Mouse (Mus musculus): Measurements from ENCODE around the gene Tspan18. TPM values are rescaled to one million over a fixed set of nuclear protein-coding genes. Genes with fewer than 3 reads are reported as not detected.

Tspan18 gene
- polyA plus RNA-seq, 1 experiment from 2014 or later, result 36.1 TPM

GRCm38 (mm10) chr2:93178313-93178677 lies 156.0 kb downstream of the Tspan18 start:
- H3K9me3 ChIP-seq (ENCODE audit: control insufficient read depth, low read length), result no peaks in the 10 kb centered on the region
- peaks cover 39% of the 10 kb centered on the region for H3K4me1 ChIP-seq (replicated peaks; ENCODE audit: control insufficient read depth, insufficient read depth, low read length)
- ATAC-seq (replicated peaks; ENCODE audit: low FRiP score, low TSS enrichment, low read depth) (no peak), DNase-seq (ENCODE audit: low spot score) (no peak)
- no peak overlapping the region for H3K9ac ChIP-seq (ENCODE audit: low read length)
- no peak overlapping the region for H3K4me3 ChIP-seq (ENCODE audit: low read depth, low read length)
- no peak overlapping the region for H3K4me2 ChIP-seq (ENCODE audit: low read length)
- no peaks in the 10 kb centered on the region for H3K36me3 ChIP-seq (ENCODE audit: control insufficient read depth, insufficient read depth, low read length)
- H3K27ac ChIP-seq (ENCODE audit: low read depth), result no peak overlapping the region
- WGBS, result 82% methylated on average over 4 of the region's 4 CpGs
- peaks cover 14% of the 10 kb centered on the region for H3K27me3 ChIP-seq (replicated peaks; ENCODE audit: control insufficient read depth, insufficient read depth, low read length)

GRCm38 (mm10) chr2:93177668-93178312 lies 156.5 kb downstream of the Tspan18 start:
- 73% methylated on average over 20 of the region's 20 CpGs for WGBS
- Histone ChIP-seq H3K27me3 (replicated peaks; ENCODE audit: control insufficient read depth, insufficient read depth, low read length) (peaks cover 14% of the 10 kb centered on the region), H3K27ac (ENCODE audit: low read depth) (no peak overlapping the region), H3K9me3 (ENCODE audit: control insufficient read depth, low read length) (no peaks in the 10 kb centered on the region), H3K4me1 (replicated peaks; ENCODE audit: control insufficient read depth, insufficient read depth, low read length) (peaks cover 40% of the 10 kb centered on the region), H3K4me2 (ENCODE audit: low read length) (no peak overlapping the region), H3K36me3 (ENCODE audit: control insufficient read depth, insufficient read depth, low read length) (no peaks in the 10 kb centered on the region), H3K9ac (ENCODE audit: low read length) (no peak overlapping the region), H3K4me3 (ENCODE audit: low read depth, low read length) (no peak overlapping the region)
- ATAC-seq (replicated peaks; ENCODE audit: low FRiP score, low TSS enrichment, low read depth), result no peak
- DNase-seq (ENCODE audit: low spot score), result no peak

GRCm38 (mm10) chr2:93176871-93177667 lies 157.2 kb downstream of the Tspan18 start:
- H3K4me3 ChIP-seq (ENCODE audit: low read depth, low read length), result no peak overlapping the region
- H3K27me3 ChIP-seq (replicated peaks; ENCODE audit: control insufficient read depth, insufficient read depth, low read length), result peaks cover 14% of the 10 kb centered on the region
- no peaks in the 10 kb centered on the region for H3K9me3 ChIP-seq (ENCODE audit: control insufficient read depth, low read length)
- no peak overlapping the region for H3K9ac ChIP-seq (ENCODE audit: low read length)
- 10% methylated on average over 17 of the region's 17 CpGs for WGBS
- H3K4me2 ChIP-seq (ENCODE audit: low read length), result 0 out of 2 replicates have a peak overlapping the region, but pooled peaks have one; percentile 14
- ATAC-seq (replicated peaks; ENCODE audit: low FRiP score, low TSS enrichment, low read depth) (peak; percentile 67; the same call in 1 of the 2 replicates), DNase-seq (ENCODE audit: low spot score) (peak; percentile 83)
- no peaks in the 10 kb centered on the region for H3K36me3 ChIP-seq (ENCODE audit: control insufficient read depth, insufficient read depth, low read length)
- H3K27ac ChIP-seq (ENCODE audit: low read depth), result 0 out of 2 replicates have a peak overlapping the region, but pooled peaks have one; percentile 16
- H3K4me1 ChIP-seq (replicated peaks; ENCODE audit: control insufficient read depth, insufficient read depth, low read length), result peaks cover 47% of the 10 kb centered on the region

GRCm38 (mm10) chr2:93176193-93176798 lies 158.0 kb downstream of the Tspan18 start:
- WGBS, result 36% methylated on average over 4 of the region's 4 CpGs
- Histone ChIP-seq H3K9me3 (ENCODE audit: control insufficient read depth, low read length) (no peaks in the 10 kb centered on the region), H3K4me1 (replicated peaks; ENCODE audit: control insufficient read depth, insufficient read depth, low read length) (peaks cover 53% of the 10 kb centered on the region), H3K4me3 (ENCODE audit: low read depth, low read length) (no peak overlapping the region), H3K27ac (ENCODE audit: low read depth) (no peak overlapping the region), H3K27me3 (replicated peaks; ENCODE audit: control insufficient read depth, insufficient read depth, low read length) (peaks cover 12% of the 10 kb centered on the region), H3K4me2 (ENCODE audit: low read length) (0 out of 2 replicates have a peak overlapping the region, but pooled peaks have one; percentile 14), H3K9ac (ENCODE audit: low read length) (no peak overlapping the region), H3K36me3 (ENCODE audit: control insufficient read depth, insufficient read depth, low read length) (no peaks in the 10 kb centered on the region)
- ATAC-seq (replicated peaks; ENCODE audit: low FRiP score, low TSS enrichment, low read depth), result no peak
- no peak for DNase-seq (ENCODE audit: low spot score)

- Histone ChIP-seq H3K4me2 (ENCODE audit: low read length) (no peak overlapping the region), H3K27ac (ENCODE audit: low read depth) (no peak overlapping the region), H3K27me3 (replicated peaks; ENCODE audit: control insufficient read depth, insufficient read depth, low read length) (peaks cover 9% of the 10 kb centered on the region; the same call in 1 of the 2 replicates), H3K36me3 (ENCODE audit: control insufficient read depth, insufficient read depth, low read length) (no peaks in the 10 kb centered on the region), H3K9me3 (ENCODE audit: control insufficient read depth, low read length) (no peaks in the 10 kb centered on the region), H3K4me1 (replicated peaks; ENCODE audit: control insufficient read depth, insufficient read depth, low read length) (peaks cover 58% of the 10 kb centered on the region), H3K9ac (ENCODE audit: low read length) (no peak overlapping the region), H3K4me3 (ENCODE audit: low read depth, low read length) (no peak overlapping the region)
- WGBS, result 53% methylated on average over 2 of the region's 2 CpGs
- ATAC-seq (replicated peaks; ENCODE audit: low FRiP score, low TSS enrichment, low read depth) (no peak), DNase-seq (ENCODE audit: low spot score) (no peak)
Measured at GRCm38 (mm10) chr2:93175721-93176120, 158.6 kb downstream of the Tspan18 start.

GRCm38 (mm10) chr2:93175278-93175677 lies 159.0 kb downstream of the Tspan18 start:
- H3K9ac ChIP-seq (ENCODE audit: low read length), result no peak overlapping the region
- 22% methylated on average over 5 of the region's 5 CpGs for WGBS
- DNase-seq (ENCODE audit: low spot score) (no peak), ATAC-seq (replicated peaks; ENCODE audit: low FRiP score, low TSS enrichment, low read depth) (no peak)
- no peak overlapping the region for H3K27ac ChIP-seq (ENCODE audit: low read depth)
- no peaks in the 10 kb centered on the region for H3K36me3 ChIP-seq (ENCODE audit: control insufficient read depth, insufficient read depth, low read length)
- no peak overlapping the region for H3K4me2 ChIP-seq (ENCODE audit: low read length)
- peaks cover 60% of the 10 kb centered on the region for H3K4me1 ChIP-seq (replicated peaks; ENCODE audit: control insufficient read depth, insufficient read depth, low read length)
- no peak overlapping the region for H3K4me3 ChIP-seq (ENCODE audit: low read depth, low read length)
- no peaks in the 10 kb centered on the region for H3K9me3 ChIP-seq (ENCODE audit: control insufficient read depth, low read length)
- H3K27me3 ChIP-seq (replicated peaks; ENCODE audit: control insufficient read depth, insufficient read depth, low read length), result peaks cover 9% of the 10 kb centered on the region; the same call in 1 of the 2 replicates

GRCm38 (mm10) chr2:93174159-93174558 lies 160.1 kb downstream of the Tspan18 start:
- Histone ChIP-seq H3K4me3 (ENCODE audit: low read depth, low read length) (no peak overlapping the region), H3K27ac (ENCODE audit: low read depth) (peak overlapping the region; percentile 24; the same call in 1 of the 2 replicates), H3K4me1 (replicated peaks; ENCODE audit: control insufficient read depth, insufficient read depth, low read length) (peaks cover 56% of the 10 kb centered on the region)

GRCm38 (mm10) chr2:93172460-93172859 lies 161.8 kb downstream of the Tspan18 start:
- Histone ChIP-seq H3K27ac (ENCODE audit: low read depth) (no peak overlapping the region), H3K27me3 (replicated peaks; ENCODE audit: control insufficient read depth, insufficient read depth, low read length) (no peaks in the 10 kb centered on the region), H3K4me3 (ENCODE audit: low read depth, low read length) (no peak overlapping the region), H3K9me3 (ENCODE audit: control insufficient read depth, low read length) (no peaks in the 10 kb centered on the region), H3K36me3 (ENCODE audit: control insufficient read depth, insufficient read depth, low read length) (no peaks in the 10 kb centered on the region), H3K9ac (ENCODE audit: low read length) (no peak overlapping the region), H3K4me2 (ENCODE audit: low read length) (no peak overlapping the region), H3K4me1 (replicated peaks; ENCODE audit: control insufficient read depth, insufficient read depth, low read length) (peaks cover 53% of the 10 kb centered on the region)
- WGBS, result 36% methylated on average over 5 of the region's 5 CpGs
- no peak for DNase-seq (ENCODE audit: low spot score)
- ATAC-seq (replicated peaks; ENCODE audit: low FRiP score, low TSS enrichment, low read depth), result no peak

More at GRCm38 (mm10) chr2:93174159-93174558, 160.1 kb downstream of the Tspan18 start:
- no peak for ATAC-seq (replicated peaks; ENCODE audit: low FRiP score, low TSS enrichment, low read depth)
- Histone ChIP-seq H3K36me3 (ENCODE audit: control insufficient read depth, insufficient read depth, low read length) (no peaks in the 10 kb centered on the region), H3K27me3 (replicated peaks; ENCODE audit: control insufficient read depth, insufficient read depth, low read length) (peaks cover 7% of the 10 kb centered on the region; the same call in 1 of the 2 replicates), H3K4me2 (ENCODE audit: low read length) (no peak overlapping the region), H3K9ac (ENCODE audit: low read length) (no peak overlapping the region), H3K9me3 (ENCODE audit: control insufficient read depth, low read length) (no peaks in the 10 kb centered on the region)
- WGBS, result 31% methylated on average over 5 of the region's 5 CpGs
- no peak for DNase-seq (ENCODE audit: low spot score)
